Mouse (Mus musculus) spleen, adult 2 months (tissue): Measurements from ENCODE around the gene Lbr.

Experiments used
- CTCF ChIP-seq: fragments of 200-500 bp; IDR thresholded peaks from 2 replicates; pipeline ENCODE4 v1.5.1; 2011; ENCODE audit warnings: mild to moderate bottlenecking, inconsistent platforms; ENCODE audit not compliant: insufficient read depth, insufficient read length, insufficient replicate concordance; ENCODE audit errors: extremely low read depth
- POLR2A ChIP-seq: fragments of 200-500 bp; IDR thresholded peaks from 2 replicates; pipeline ENCODE4 v1.6.1; 2011; ENCODE audit warnings: low read depth, low read length, inconsistent platforms

DNA sequence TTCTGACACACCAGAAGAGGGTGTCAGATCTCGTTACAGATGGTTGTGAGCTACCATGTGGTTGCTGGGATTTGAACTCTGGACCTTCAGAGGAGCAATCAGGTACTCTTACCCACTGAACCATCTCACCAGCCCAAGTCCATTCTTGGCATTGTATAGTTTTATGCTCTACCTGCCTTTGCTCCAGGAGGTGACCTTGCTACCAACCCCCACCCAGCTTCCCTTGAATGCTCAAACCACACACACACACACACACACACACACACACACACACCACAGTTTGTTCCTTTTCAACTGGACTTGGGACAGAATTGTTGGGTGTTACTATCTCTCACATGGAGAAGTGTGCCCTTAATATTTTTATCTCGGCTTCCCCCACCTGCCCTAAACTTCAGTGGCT, 13.5 kb upstream of the Lbr start:
- no peak for TF ChIP-seq CTCF
- TF ChIP-seq POLR2A: no peak
